Mouse (Mus musculus): ENCODE results near the gene Rgs14. TPM values are rescaled to one million over a fixed set of nuclear protein-coding genes. Genes with fewer than 3 reads are reported as not detected.

The Rgs14 gene
- polyA plus RNA-seq, 1 experiment from 2014 or later, result 0.73 TPM

DNA sequence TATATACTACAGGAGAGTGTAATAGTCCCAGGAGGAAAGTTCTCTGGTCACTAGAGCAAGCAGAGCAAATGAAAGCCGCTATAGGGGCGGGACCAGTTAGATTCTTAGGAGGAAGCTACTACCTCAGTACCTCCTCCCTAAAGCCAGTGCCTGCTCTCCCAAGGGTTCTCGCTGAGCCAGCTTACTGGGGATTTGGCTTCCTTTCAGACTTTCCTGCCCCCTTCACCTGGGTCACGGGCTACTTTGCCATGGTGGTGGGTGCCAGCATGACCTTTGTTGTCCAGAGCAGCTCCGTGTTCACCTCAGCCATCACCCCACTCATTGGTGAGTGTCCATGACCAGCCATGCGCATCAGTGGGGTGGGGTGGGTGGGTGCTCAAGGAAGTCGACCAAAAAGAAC is 42.3 kb downstream of the Rgs14 start:
- Histone ChIP-seq H3K9me3 (ENCODE audit: control insufficient read depth, low read length) (no peaks in the 10 kb centered on the region), H3K4me3 (ENCODE audit: low read depth, low read length) (no peak overlapping the region), H3K27ac (replicated peaks) (no peak overlapping the region), H3K27me3 (ENCODE audit: control insufficient read depth, insufficient read depth, low read length) (no peaks in the 10 kb centered on the region), H3K4me1 (replicated peaks; ENCODE audit: control insufficient read depth, insufficient read depth) (no peaks in the 10 kb centered on the region), H3K4me2 (replicated peaks; ENCODE audit: low read depth) (no peak overlapping the region), H3K9ac (ENCODE audit: low read length) (no peak overlapping the region), H3K36me3 (ENCODE audit: control insufficient read depth, insufficient read depth, low read length) (no peaks in the 10 kb centered on the region)
- TF ChIP-seq CTCF (IDR thresholded peaks at IDR 0.05; ENCODE audit: low read depth) (no peak), EP300 (optimal IDR thresholded peaks at IDR 0.05) (no peak)
- DNase-seq (ENCODE audit: low spot score) (no peak), ATAC-seq (ENCODE audit: low FRiP score, low TSS enrichment) (no peak)
- 70% methylated on average over 7 of the region's 7 CpGs for WGBS

- no peak overlapping the region for H3K27ac ChIP-seq (replicated peaks)
- no peak for DNase-seq (ENCODE audit: low spot score)
- H3K4me1 ChIP-seq (replicated peaks; ENCODE audit: control insufficient read depth, insufficient read depth), result no peaks in the 10 kb centered on the region
- no peak overlapping the region for H3K9ac ChIP-seq (ENCODE audit: low read length)
- WGBS, result 85% methylated on average over 13 of the region's 13 CpGs
- H3K4me3 ChIP-seq (ENCODE audit: low read depth, low read length), result no peak overlapping the region
- ATAC-seq (ENCODE audit: low FRiP score, low TSS enrichment), result no peak
- H3K4me2 ChIP-seq (replicated peaks; ENCODE audit: low read depth), result no peak overlapping the region
- no peak for TF ChIP-seq CTCF (IDR thresholded peaks at IDR 0.05; ENCODE audit: low read depth)
- no peak for TF ChIP-seq EP300 (optimal IDR thresholded peaks at IDR 0.05)
- no peaks in the 10 kb centered on the region for H3K9me3 ChIP-seq (ENCODE audit: control insufficient read depth, low read length)
- no peaks in the 10 kb centered on the region for H3K27me3 ChIP-seq (ENCODE audit: control insufficient read depth, insufficient read depth, low read length)
- no peaks in the 10 kb centered on the region for H3K36me3 ChIP-seq (ENCODE audit: control insufficient read depth, insufficient read depth, low read length)
Measured at GRCm38 (mm10) chr13:55412643-55413307, 43.2 kb downstream of the Rgs14 start.

DNA sequence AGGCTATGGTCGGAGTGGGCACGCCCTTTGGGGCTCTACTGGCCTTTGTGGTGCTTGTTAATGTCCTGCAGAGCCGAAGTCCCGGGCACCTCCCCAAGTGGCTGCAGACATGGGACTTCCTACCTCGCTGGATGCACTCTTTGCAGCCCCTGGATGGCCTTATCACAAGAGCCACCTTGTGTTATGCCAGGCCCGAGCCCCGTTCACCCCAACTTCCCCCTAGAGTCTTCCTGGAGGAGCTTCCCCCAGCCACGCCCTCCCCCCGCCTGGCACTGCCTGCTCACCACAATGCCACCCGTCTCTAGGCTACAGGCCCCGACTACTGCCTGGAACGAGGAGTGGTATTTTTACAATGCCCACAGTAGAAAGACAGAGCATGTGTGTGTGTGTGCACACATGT is 43.8 kb downstream of the Rgs14 start:
- TF ChIP-seq EP300 (optimal IDR thresholded peaks at IDR 0.05) (no peak), CTCF (IDR thresholded peaks at IDR 0.05; ENCODE audit: low read depth) (no peak)
- 81% methylated on average over 12 of the region's 12 CpGs for WGBS
- no peak for DNase-seq (ENCODE audit: low spot score)
- Histone ChIP-seq H3K9ac (ENCODE audit: low read length) (no peak overlapping the region), H3K9me3 (ENCODE audit: control insufficient read depth, low read length) (no peaks in the 10 kb centered on the region), H3K4me1 (replicated peaks; ENCODE audit: control insufficient read depth, insufficient read depth) (no peaks in the 10 kb centered on the region), H3K36me3 (ENCODE audit: control insufficient read depth, insufficient read depth, low read length) (no peaks in the 10 kb centered on the region), H3K27me3 (ENCODE audit: control insufficient read depth, insufficient read depth, low read length) (no peaks in the 10 kb centered on the region), H3K27ac (replicated peaks) (no peak overlapping the region), H3K4me2 (replicated peaks; ENCODE audit: low read depth) (no peak overlapping the region), H3K4me3 (ENCODE audit: low read depth, low read length) (no peak overlapping the region)
- ATAC-seq (ENCODE audit: low FRiP score, low TSS enrichment), result no peak

DNA sequence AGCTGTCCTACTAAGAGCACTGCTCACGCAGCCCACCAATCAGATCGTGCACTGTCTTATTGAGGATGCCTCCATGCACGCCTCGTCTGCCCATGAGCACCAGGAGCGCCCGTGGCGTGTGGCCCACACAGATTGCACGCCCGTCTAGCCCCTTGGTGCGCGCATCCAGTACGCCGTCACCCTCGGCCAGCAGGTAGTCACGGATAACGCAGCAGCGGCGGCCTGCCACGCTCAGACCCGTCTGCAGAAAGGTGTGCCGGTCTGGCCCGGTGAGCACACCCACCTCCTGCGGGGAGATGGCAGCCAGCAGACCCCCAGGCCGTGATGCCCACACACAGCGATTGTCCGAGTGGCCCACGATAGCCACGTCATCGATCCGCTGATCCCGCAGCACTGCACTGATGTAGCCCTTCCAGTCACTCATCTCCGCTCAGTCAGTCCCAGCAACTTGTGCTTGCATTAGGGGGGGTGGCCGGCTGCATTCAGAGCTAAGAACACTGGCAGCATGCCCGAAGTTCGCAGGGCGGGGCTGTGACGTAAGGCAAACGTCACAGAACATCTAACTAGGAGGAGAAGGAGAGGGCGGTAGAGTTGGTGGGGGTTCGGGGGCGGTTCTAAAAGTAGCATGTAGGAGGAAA is 45.3 kb downstream of the Rgs14 start, which contains the start of gene Pfn3:
Gene Pfn3, minus strand, starts transcription at position 490 of the 638 bp plus-strand sequence.
- no peak within 1 kb of the TSS for H3K27ac ChIP-seq (replicated peaks)
- H3K9ac ChIP-seq (ENCODE audit: low read length), result 0 out of 2 replicates have a peak within 1 kb of the TSS, but pooled peaks have one; percentile 27
- H3K36me3 ChIP-seq (ENCODE audit: control insufficient read depth, insufficient read depth, low read length), result no peaks in the 10 kb centered on the region
- TF ChIP-seq CTCF (IDR thresholded peaks at IDR 0.05; ENCODE audit: low read depth) (no peak), EP300 (optimal IDR thresholded peaks at IDR 0.05) (no peak)
- no peaks in the 10 kb centered on the region for H3K9me3 ChIP-seq (ENCODE audit: control insufficient read depth, low read length)
- H3K4me3 ChIP-seq (ENCODE audit: low read depth, low read length), result peak within 1 kb of the TSS; percentile 22
- DNase-seq (ENCODE audit: low spot score) (peak; percentile 81), ATAC-seq (ENCODE audit: low FRiP score, low TSS enrichment) (peak; percentile 54)
- no peaks in the 10 kb centered on the region; the same call in 1 of the 2 replicates for H3K27me3 ChIP-seq (ENCODE audit: control insufficient read depth, insufficient read depth, low read length)
- H3K4me2 ChIP-seq (replicated peaks; ENCODE audit: low read depth), result peak within 1 kb of the TSS; percentile 29
- no peaks in the 10 kb centered on the region for H3K4me1 ChIP-seq (replicated peaks; ENCODE audit: control insufficient read depth, insufficient read depth)
- 9% methylated on average over 41 of the region's 41 CpGs for WGBS

GRCm38 (mm10) chr13:55418004-55418403 is 48.5 kb downstream of the Rgs14 start:
- peak; percentile 91 for DNase-seq (ENCODE audit: low spot score)
- TF ChIP-seq CTCF (IDR thresholded peaks at IDR 0.05; ENCODE audit: low read depth) (peak; percentile 94), EP300 (optimal IDR thresholded peaks at IDR 0.05) (no peak)
- no peaks in the 10 kb centered on the region for H3K9me3 ChIP-seq (ENCODE audit: control insufficient read depth, low read length)
- H3K4me1 ChIP-seq (replicated peaks; ENCODE audit: control insufficient read depth, insufficient read depth), result no peaks in the 10 kb centered on the region
- H3K9ac ChIP-seq (ENCODE audit: low read length), result no peak overlapping the region
- WGBS, result 10% methylated on average over 12 of the region's 12 CpGs
- no peak overlapping the region for H3K4me3 ChIP-seq (ENCODE audit: low read depth, low read length)
- H3K4me2 ChIP-seq (replicated peaks; ENCODE audit: low read depth), result no peak overlapping the region
- peaks cover 9% of the 10 kb centered on the region; the same call in 1 of the 2 replicates for H3K27me3 ChIP-seq (ENCODE audit: control insufficient read depth, insufficient read depth, low read length)
- ATAC-seq (ENCODE audit: low FRiP score, low TSS enrichment), result peak; percentile 81
- no peaks in the 10 kb centered on the region for H3K36me3 ChIP-seq (ENCODE audit: control insufficient read depth, insufficient read depth, low read length)
- H3K27ac ChIP-seq (replicated peaks), result no peak overlapping the region

DNA sequence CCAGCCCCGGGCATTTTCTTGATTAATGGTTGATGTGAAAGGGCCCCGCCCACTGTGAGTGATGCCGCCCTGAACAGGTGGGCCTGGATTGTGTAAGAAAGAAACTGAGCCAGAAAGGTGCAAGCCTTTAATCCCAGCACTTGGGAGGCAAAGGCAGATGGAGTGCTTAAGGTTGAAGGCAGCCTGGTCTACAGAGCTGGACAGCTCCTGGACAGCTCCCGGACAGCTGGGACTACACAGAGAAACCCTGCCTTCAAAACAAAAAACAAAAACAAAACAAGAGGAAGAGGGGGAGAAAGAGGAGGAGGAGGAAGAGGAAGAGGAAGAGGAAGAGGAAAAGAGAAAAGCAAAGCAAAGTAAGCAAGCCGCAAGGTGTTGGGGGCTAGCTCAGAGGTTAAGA is 49.6 kb downstream of the Rgs14 start:
- Histone ChIP-seq H3K4me2 (replicated peaks; ENCODE audit: low read depth) (no peak overlapping the region), H3K27ac (replicated peaks) (no peak overlapping the region), H3K9me3 (ENCODE audit: control insufficient read depth, low read length) (no peaks in the 10 kb centered on the region), H3K4me1 (replicated peaks; ENCODE audit: control insufficient read depth, insufficient read depth) (no peaks in the 10 kb centered on the region), H3K4me3 (ENCODE audit: low read depth, low read length) (no peak overlapping the region), H3K9ac (ENCODE audit: low read length) (no peak overlapping the region), H3K36me3 (ENCODE audit: control insufficient read depth, insufficient read depth, low read length) (no peaks in the 10 kb centered on the region), H3K27me3 (ENCODE audit: control insufficient read depth, insufficient read depth, low read length) (peaks cover 9% of the 10 kb centered on the region; the same call in 1 of the 2 replicates)
- WGBS, result 68% methylated on average over 5 of the region's 5 CpGs
- ATAC-seq (ENCODE audit: low FRiP score, low TSS enrichment) (no peak), DNase-seq (ENCODE audit: low spot score) (no peak)
- no peak for TF ChIP-seq EP300 (optimal IDR thresholded peaks at IDR 0.05)
- no peak for TF ChIP-seq CTCF (IDR thresholded peaks at IDR 0.05; ENCODE audit: low read depth)

All from stomach, postnatal 0 days (tissue).